Mouse (Mus musculus) neural tube, embryonic 13.5 days (tissue): ENCODE measurements around the gene Gm7347. TPM values are rescaled to one million over a fixed set of nuclear protein-coding genes. Genes with fewer than 3 reads are reported as not detected.
"Not testable (repeated sequence)": the region's sequence is repeated elsewhere in the genome, so short reads cannot be mapped to it uniquely, and the experiment has no call there.

Experiments
- ATAC-seq: fragments of 200-750 bp; cut with Nextera tagmentation; 2 replicates; pipeline ENCODE4 v1.8.0; 2017; ENCODE audit warnings: low read depth, mild to moderate bottlenecking, moderate TSS enrichment, moderate library complexity
- H3K27ac ChIP-seq: fragments of 300-500 bp; sonication (generic); replicated peaks from 2 replicates; pipeline ENCODE4 v1.5.1; 2015; ENCODE audit warnings: moderate library complexity, mild to moderate bottlenecking, inconsistent platforms
- H3K27me3 ChIP-seq: fragments of 300-500 bp; sonication (generic); 2 replicates; pipeline ENCODE4 v1.6.1; 2015; ENCODE audit warnings: mild to moderate bottlenecking, inconsistent platforms
- H3K36me3 ChIP-seq: fragments of 300-500 bp; sonication (generic); 2 replicates; pipeline ENCODE4 v1.6.1; 2015; ENCODE audit warnings: mild to moderate bottlenecking, inconsistent platforms
- H3K4me1 ChIP-seq: fragments of 300-500 bp; sonication (generic); replicated peaks from 2 replicates; pipeline ENCODE4 v1.6.1; 2015; ENCODE audit warnings: inconsistent platforms
- H3K4me2 ChIP-seq: fragments of 300-500 bp; sonication (generic); 2 replicates; pipeline ENCODE4 v1.6.1; 2015; ENCODE audit warnings: inconsistent platforms, mild to moderate bottlenecking, moderate library complexity
- H3K4me3 ChIP-seq: fragments of 300-500 bp; sonication (generic); 2 replicates; pipeline ENCODE4 v1.5.1; 2015; ENCODE audit warnings: mild to moderate bottlenecking, inconsistent platforms
- H3K9ac ChIP-seq: fragments of 300-500 bp; sonication (generic); 2 replicates; pipeline ENCODE4 v1.6.1; 2015; ENCODE audit warnings: moderate library complexity, mild to moderate bottlenecking, inconsistent platforms
- H3K9me3 ChIP-seq: fragments of 300-500 bp; sonication (generic); 2 replicates; pipeline ENCODE4 v1.6.1; 2016; ENCODE audit warnings: inconsistent platforms
- WGBS: fragments of 180-500 bp; shearing (Covaris S2); methylation state at CpG from one replicate; pipeline ENCODE4 v1.1.7; 2015; 5-methylcytosine and 5-hydroxymethylcytosine counted together
- polyA plus RNA-seq: library from polyadenylated mRNA; unstranded; fragments of >200 nt; fragmentation: Nextera tagmentation; extraction: Ambion mirVana; gene quantifications from 2 replicates; pipeline ENCODE4 v1.2.1, GENCODE M21; 2015

Gene Gm7347
- not detected in 2 replicates for polyA plus RNA-seq

- not testable (repeated sequence) for H3K9ac ChIP-seq, H3K4me2 ChIP-seq, H3K27me3 ChIP-seq, H3K36me3 ChIP-seq, H3K4me1 ChIP-seq, H3K27ac ChIP-seq, ATAC-seq, H3K4me3 ChIP-seq, H3K9me3 ChIP-seq
- no CpG with 5 or more reads among the region's 2 CpGs for WGBS
Measured at GRCm38 (mm10) chr5:26058481-26058880, at the start of gene Gm7347. Gene Gm7347 (minus strand): TSS chr5:26058581.

- ATAC-seq, H3K4me2 ChIP-seq, H3K36me3 ChIP-seq, H3K4me1 ChIP-seq, H3K9ac ChIP-seq, H3K9me3 ChIP-seq, H3K4me3 ChIP-seq, H3K27ac ChIP-seq, H3K27me3 ChIP-seq: not testable (repeated sequence)
- WGBS, result no CpG with 5 or more reads among the region's 3 CpGs
Measured at GRCm38 (mm10) chr5:26105262-26105661, 46.9 kb upstream of the Gm7347 start, which contains the start of gene 5031410I06Rik. Gene 5031410I06Rik (minus strand): TSS chr5:26105362.

- not testable (repeated sequence) for ATAC-seq, H3K27ac ChIP-seq, H3K27me3 ChIP-seq, H3K36me3 ChIP-seq, H3K4me2 ChIP-seq, H3K9me3 ChIP-seq, H3K9ac ChIP-seq, H3K4me1 ChIP-seq, H3K4me3 ChIP-seq
- 81% methylated on average over 1 of the region's 1 CpGs for WGBS
Measured at GRCm38 (mm10) chr5:26089191-26089590, 30.8 kb upstream of the Gm7347 start, which contains the start of gene Gm10471. Gene Gm10471 (minus strand): TSS chr5:26089291.

- not testable (repeated sequence) for H3K36me3 ChIP-seq, H3K4me2 ChIP-seq, H3K4me3 ChIP-seq, ATAC-seq, H3K9ac ChIP-seq, H3K9me3 ChIP-seq, H3K27me3 ChIP-seq, H3K27ac ChIP-seq, H3K4me1 ChIP-seq
Measured at GRCm38 (mm10) chr5:26079023-26079422, 20.6 kb upstream of the Gm7347 start.

GRCm38 (mm10) chr5:26070716-26071115 lies 12.3 kb upstream of the Gm7347 start:
- no peak overlapping the region for H3K4me2 ChIP-seq
- H3K27me3 ChIP-seq, result no peaks in the 10 kb centered on the region
- no peak for ATAC-seq
- no peaks in the 10 kb centered on the region for H3K4me1 ChIP-seq
- WGBS, result 90% methylated on average over 24 of the region's 24 CpGs
- no peak overlapping the region for H3K4me3 ChIP-seq
- no peak overlapping the region for H3K9ac ChIP-seq
- no peak overlapping the region for H3K27ac ChIP-seq
- H3K9me3 ChIP-seq, result no peaks in the 10 kb centered on the region
- H3K36me3 ChIP-seq, result no peaks in the 10 kb centered on the region

- 82% methylated on average over 2 of the region's 2 CpGs for WGBS
- ATAC-seq, result not testable (repeated sequence)
Measured at GRCm38 (mm10) chr5:26039458-26039857, 18.9 kb downstream of the Gm7347 start, which contains the start of gene Speer4a. Gene Speer4a (minus strand): TSS chr5:26039558.

GRCm38 (mm10) chr5:26022816-26023215 lies 35.6 kb downstream of the Gm7347 start, which contains the start of gene Gm5862:
Gene Gm5862 (minus strand): TSS chr5:26022916.
- not testable (repeated sequence) for H3K4me3 ChIP-seq, H3K4me2 ChIP-seq, H3K9me3 ChIP-seq, H3K9ac ChIP-seq, H3K27ac ChIP-seq, H3K36me3 ChIP-seq, H3K4me1 ChIP-seq, ATAC-seq, H3K27me3 ChIP-seq
- no CpG with 5 or more reads among the region's 3 CpGs for WGBS

More at GRCm38 (mm10) chr5:26039458-26039857, 18.9 kb downstream of the Gm7347 start, which contains the start of gene Speer4a:
- not testable (repeated sequence) for H3K27me3 ChIP-seq, H3K4me2 ChIP-seq, H3K9me3 ChIP-seq, H3K9ac ChIP-seq, H3K4me3 ChIP-seq, H3K27ac ChIP-seq, H3K4me1 ChIP-seq, H3K36me3 ChIP-seq

- not testable (repeated sequence) for H3K9ac ChIP-seq, H3K27me3 ChIP-seq, H3K27ac ChIP-seq, ATAC-seq, H3K4me1 ChIP-seq, H3K36me3 ChIP-seq, H3K9me3 ChIP-seq
- Histone ChIP-seq H3K4me2 (peak overlapping the region; percentile 52), H3K4me3 (0 out of 2 replicates have a peak overlapping the region, but pooled peaks have one; percentile 31)
- 70% methylated on average over 7 of the region's 7 CpGs for WGBS
Measured at GRCm38 (mm10) chr5:26007697-26008096, 50.7 kb downstream of the Gm7347 start.

GRCm38 (mm10) chr5:26006937-26007695 lies 51.3 kb downstream of the Gm7347 start:
- not testable (repeated sequence) for H3K27me3 ChIP-seq, H3K4me1 ChIP-seq, H3K27ac ChIP-seq, H3K9me3 ChIP-seq, H3K36me3 ChIP-seq
- ATAC-seq, result peak; percentile 93
- WGBS, result 20% methylated on average over 45 of the region's 45 CpGs
- Histone ChIP-seq H3K4me2 (peak overlapping the region; percentile 52), H3K9ac (peak overlapping the region; percentile 1), H3K4me3 (peak overlapping the region; percentile 31)

GRCm38 (mm10) chr5:26004698-26005097 lies 53.7 kb downstream of the Gm7347 start, which contains the start of gene Gm1979:
Gene Gm1979 (minus strand): TSS chr5:26004798.
- not testable (repeated sequence) for H3K4me3 ChIP-seq, H3K27me3 ChIP-seq, H3K9ac ChIP-seq, H3K4me1 ChIP-seq, ATAC-seq, H3K36me3 ChIP-seq, H3K4me2 ChIP-seq, H3K27ac ChIP-seq, H3K9me3 ChIP-seq
- 86% methylated on average over 1 of the region's 2 CpGs for WGBS
